Mouse (Mus musculus) adrenal gland, postnatal 36 days (tissue): ENCODE measurements around the gene Hoxa5. TPM values are rescaled to one million over a fixed set of nuclear protein-coding genes. Genes with fewer than 3 reads are reported as not detected.

Experiments
- DNase-seq, 2 experiments: peaks; one replicate each; pipeline ENCODE4 v3.0.0; 2021; ENCODE audit warnings: mixed read lengths in 1 of 2
- long read RNA-seq, 2 experiments: library from polyadenylated mRNA; stranded (forward); transcript quantifications; one replicate each; pipeline ENCODE4 v2.0.0; 2021; ENCODE audit warnings: borderline sequencing depth in 2 of 2
- total RNA-seq, 2 experiments: library from RNA; stranded (reverse); gene quantifications; 2 replicates each; pipeline ENCODE4 v1.2.3; 2021

Gene Hoxa5
- 10 to 100 TPM; 14.7 to 27.8 TPM for total RNA-seq
- long read RNA-seq, experiment 1, transcript Hoxa5-201 (2 exons, 1,877 nt) = major isoform, 7 of 8 reads
- long read RNA-seq, experiment 1, partial matches to known transcripts = 0 of 8 reads
- long read RNA-seq, experiment 1, other reads (novel, unspliced or antisense) = 1 of 8 reads
- long read RNA-seq, experiment 2, partial matches to known transcripts = 1 of 8 reads
- long read RNA-seq, experiment 2, other reads (novel, unspliced or antisense) = 4 of 8 reads

- peak; percentile 88 to 93 for DNase-seq
Observed at GRCm38 (mm10) chr6:52204050-52204752, at the start of gene Hoxa5. Gene Hoxa5, minus strand, starts transcription at chr6:52204587.

GRCm38 (mm10) chr6:52253511-52254500 lies 49.4 kb upstream of the Hoxa5 start:
- DNase-seq = no peak

GRCm38 (mm10) chr6:52252775-52253376 lies 48.5 kb upstream of the Hoxa5 start:
- DNase-seq = no peak

GRCm38 (mm10) chr6:52252016-52252774 lies 47.8 kb upstream of the Hoxa5 start:
- DNase-seq = no peak

- no peak for DNase-seq
Observed at GRCm38 (mm10) chr6:52251177-52251879, 46.9 kb upstream of the Hoxa5 start.

GRCm38 (mm10) chr6:52249826-52250225 lies 45.4 kb upstream of the Hoxa5 start:
- DNase-seq = no peak

- no peak for DNase-seq
Observed at GRCm38 (mm10) chr6:52249415-52249738, 45.0 kb upstream of the Hoxa5 start.

- DNase-seq = no peak
Observed at GRCm38 (mm10) chr6:52248638-52249414, 44.4 kb upstream of the Hoxa5 start.

- no peak for DNase-seq
Observed at GRCm38 (mm10) chr6:52247766-52248637, 43.6 kb upstream of the Hoxa5 start.

- DNase-seq = no peak
Observed at GRCm38 (mm10) chr6:52246916-52247315, 42.5 kb upstream of the Hoxa5 start.

GRCm38 (mm10) chr6:52246403-52246803 lies 42.0 kb upstream of the Hoxa5 start:
- DNase-seq = no peak

- no peak for DNase-seq
Observed at GRCm38 (mm10) chr6:52245757-52246142, 41.4 kb upstream of the Hoxa5 start, which contains the start of gene Hoxa11. Gene Hoxa11, minus strand, starts transcription at chr6:52245810.

- no peak for DNase-seq
Observed at GRCm38 (mm10) chr6:52245040-52245756, 40.8 kb upstream of the Hoxa5 start.

- no peak for DNase-seq
Observed at GRCm38 (mm10) chr6:52244471-52245039, 40.2 kb upstream of the Hoxa5 start.

GRCm38 (mm10) chr6:52243681-52244121 lies 39.3 kb upstream of the Hoxa5 start:
- DNase-seq = no peak

- DNase-seq = no peak
Observed at GRCm38 (mm10) chr6:52242801-52243332, 38.5 kb upstream of the Hoxa5 start.

- DNase-seq = no peak
Observed at GRCm38 (mm10) chr6:52241001-52241621, 36.7 kb upstream of the Hoxa5 start.
